Mouse (Mus musculus): ENCODE measurements around the gene Adamts17. TPM values are rescaled to one million over a fixed set of nuclear protein-coding genes. Genes with fewer than 3 reads are reported as not detected.

The Adamts17 gene
- polyA plus RNA-seq, 1 experiment, result 2.4 TPM

DNA sequence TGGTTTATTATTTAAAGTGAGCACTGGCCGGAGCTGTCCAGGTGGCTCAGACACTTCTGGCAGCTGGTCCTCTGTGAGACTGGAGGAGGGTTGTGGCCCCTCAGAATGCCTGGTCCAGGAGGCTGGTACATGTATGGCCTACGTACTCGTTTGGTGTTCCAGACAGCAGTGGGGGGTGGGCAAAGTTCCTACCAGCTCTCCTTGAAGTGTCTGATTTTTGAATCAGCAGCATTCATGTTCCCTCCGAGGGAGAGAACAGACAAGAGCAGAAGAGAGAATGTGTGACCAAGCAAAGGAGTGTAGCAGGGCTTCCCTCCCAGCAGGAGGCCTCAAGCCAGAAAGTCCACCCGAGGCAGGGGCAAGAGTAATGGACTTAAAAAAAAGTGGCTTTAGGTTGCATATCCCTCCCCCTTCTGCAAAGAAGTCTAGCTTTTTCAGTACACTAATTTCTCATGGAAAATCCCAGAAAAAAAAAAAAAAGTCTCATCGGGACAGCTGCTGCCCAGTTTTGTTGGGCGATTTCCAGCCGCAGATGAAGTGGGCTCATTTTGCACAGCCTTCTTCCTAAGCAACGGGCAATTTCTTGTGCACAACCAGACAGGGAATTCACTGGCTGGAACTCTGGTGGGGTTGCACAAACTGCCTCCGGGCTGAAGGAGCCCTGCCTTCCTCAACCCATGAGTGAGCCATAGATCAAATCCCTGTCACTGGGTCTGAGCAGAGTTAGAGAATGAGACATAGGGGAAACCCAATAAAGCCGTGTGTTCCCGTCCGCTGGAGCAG is 28.4 kb downstream of the Adamts17 start:
- DNase-seq, result no peak
- no peak for TF ChIP-seq POLR2A (IDR thresholded peaks at IDR 0.05; ENCODE audit: control insufficient read depth, extremely low read depth, insufficient read depth, low read length, poor library complexity)
- TF ChIP-seq CTCF (IDR thresholded peaks at IDR 0.05; ENCODE audit: borderline replicate concordance, control insufficient read depth, extremely low read depth, insufficient read depth, low read length, poor library complexity), result no peak
- H3K27me3 ChIP-seq (ENCODE audit: control insufficient read depth, insufficient read depth, low read length), result no peaks in the 10 kb centered on the region
- no peaks in the 10 kb centered on the region for H3K4me1 ChIP-seq (replicated peaks; ENCODE audit: control insufficient read depth, insufficient read depth, low read length)
- H3K4me3 ChIP-seq (ENCODE audit: control insufficient read depth, insufficient read depth, low read length), result no peak overlapping the region
- H3K27ac ChIP-seq (ENCODE audit: control insufficient read depth, insufficient read depth, low read length), result no peak overlapping the region
- WGBS, result 96% methylated on average over 13 of the region's 13 CpGs
- H3K36me3 ChIP-seq (ENCODE audit: control insufficient read depth, insufficient read depth, low read length), result no peaks in the 10 kb centered on the region

DNA sequence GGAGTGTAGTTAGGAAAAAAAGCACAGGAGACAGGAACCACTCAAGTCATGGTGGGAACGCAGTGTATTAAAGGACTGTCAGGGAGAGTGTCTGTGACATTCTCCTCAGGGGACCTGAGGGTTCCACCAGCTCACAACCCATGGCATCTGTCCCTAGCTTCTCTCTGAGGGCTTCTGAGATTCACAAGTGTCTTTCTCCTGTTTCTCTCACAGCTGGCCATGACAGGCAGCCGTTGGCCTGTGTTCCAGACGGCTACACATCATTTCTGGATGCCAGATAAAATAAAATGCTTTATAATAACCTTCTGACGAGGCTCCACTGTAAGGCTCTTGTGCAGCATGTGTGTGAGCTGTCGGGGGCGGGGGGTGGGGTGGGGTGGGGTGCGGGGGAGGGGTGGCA is 32.0 kb downstream of the Adamts17 start:
- H3K27me3 ChIP-seq (ENCODE audit: control insufficient read depth, insufficient read depth, low read length), result no peaks in the 10 kb centered on the region
- no peaks in the 10 kb centered on the region for H3K4me1 ChIP-seq (replicated peaks; ENCODE audit: control insufficient read depth, insufficient read depth, low read length)
- DNase-seq, result no peak
- TF ChIP-seq POLR2A (IDR thresholded peaks at IDR 0.05; ENCODE audit: control insufficient read depth, extremely low read depth, insufficient read depth, low read length, poor library complexity) (no peak), CTCF (IDR thresholded peaks at IDR 0.05; ENCODE audit: borderline replicate concordance, control insufficient read depth, extremely low read depth, insufficient read depth, low read length, poor library complexity) (no peak)
- H3K36me3 ChIP-seq (ENCODE audit: control insufficient read depth, insufficient read depth, low read length), result no peaks in the 10 kb centered on the region
- H3K4me3 ChIP-seq (ENCODE audit: control insufficient read depth, insufficient read depth, low read length), result no peak overlapping the region
- WGBS, result 90% methylated on average over 7 of the region's 7 CpGs
- H3K27ac ChIP-seq (ENCODE audit: control insufficient read depth, insufficient read depth, low read length), result no peak overlapping the region

DNA sequence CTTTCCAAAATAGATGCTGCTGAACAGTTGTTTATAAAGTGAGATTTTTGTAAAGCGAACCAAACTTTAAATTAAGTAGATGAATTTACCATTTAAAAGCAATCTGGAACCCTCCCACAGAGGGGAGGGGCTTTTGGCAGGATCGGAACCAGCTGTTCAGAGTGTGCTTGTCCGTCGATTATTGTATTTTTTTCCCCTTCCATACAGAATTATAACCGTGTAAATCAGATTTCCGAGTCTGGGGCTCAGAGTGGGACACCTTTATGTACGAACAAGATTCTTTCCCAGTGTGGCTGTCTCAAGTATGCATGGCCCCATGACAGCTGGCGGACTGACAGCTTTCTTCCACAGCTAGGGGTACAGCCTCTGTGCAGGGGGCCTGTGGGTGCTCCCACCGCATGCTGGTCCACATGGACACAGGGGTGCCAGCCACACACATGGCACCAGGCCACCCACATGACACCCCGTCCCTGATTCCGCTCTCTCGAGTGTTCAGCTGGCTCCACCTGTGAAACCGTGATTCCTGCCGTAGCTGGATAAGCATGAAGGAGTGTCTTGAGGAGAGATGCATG is 32.5 kb downstream of the Adamts17 start:
- Histone ChIP-seq H3K27ac (ENCODE audit: control insufficient read depth, insufficient read depth, low read length) (no peak overlapping the region), H3K27me3 (ENCODE audit: control insufficient read depth, insufficient read depth, low read length) (no peaks in the 10 kb centered on the region), H3K36me3 (ENCODE audit: control insufficient read depth, insufficient read depth, low read length) (no peaks in the 10 kb centered on the region), H3K4me3 (ENCODE audit: control insufficient read depth, insufficient read depth, low read length) (no peak overlapping the region), H3K4me1 (replicated peaks; ENCODE audit: control insufficient read depth, insufficient read depth, low read length) (no peaks in the 10 kb centered on the region)
- no peak for DNase-seq
- 95% methylated on average over 14 of the region's 14 CpGs for WGBS
- TF ChIP-seq POLR2A (IDR thresholded peaks at IDR 0.05; ENCODE audit: control insufficient read depth, extremely low read depth, insufficient read depth, low read length, poor library complexity), result no peak
- no peak for TF ChIP-seq CTCF (IDR thresholded peaks at IDR 0.05; ENCODE audit: borderline replicate concordance, control insufficient read depth, extremely low read depth, insufficient read depth, low read length, poor library complexity)

DNA sequence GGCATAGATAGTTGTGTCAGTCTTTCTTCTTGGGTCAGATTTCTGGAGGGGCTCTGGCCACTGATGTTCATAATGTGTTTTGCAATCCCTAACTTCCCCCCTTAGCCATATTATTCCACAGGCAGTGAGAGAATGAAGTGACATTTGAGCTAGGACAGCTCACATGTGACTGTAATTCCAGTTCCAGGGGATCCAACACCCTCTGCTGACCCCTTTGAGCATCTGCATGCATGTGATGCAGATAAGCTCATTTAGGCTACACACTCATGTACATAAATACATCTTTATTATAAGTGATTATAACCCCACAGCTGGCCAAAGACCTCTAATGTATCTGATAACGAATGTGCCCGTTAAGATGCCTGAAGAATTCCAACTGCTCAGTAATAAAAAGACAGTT is 33.7 kb downstream of the Adamts17 start:
- Histone ChIP-seq H3K4me3 (ENCODE audit: control insufficient read depth, insufficient read depth, low read length) (no peak overlapping the region), H3K36me3 (ENCODE audit: control insufficient read depth, insufficient read depth, low read length) (no peaks in the 10 kb centered on the region), H3K27ac (ENCODE audit: control insufficient read depth, insufficient read depth, low read length) (no peak overlapping the region), H3K27me3 (ENCODE audit: control insufficient read depth, insufficient read depth, low read length) (no peaks in the 10 kb centered on the region), H3K4me1 (replicated peaks; ENCODE audit: control insufficient read depth, insufficient read depth, low read length) (no peaks in the 10 kb centered on the region)
- WGBS, result 98% methylated on average over 2 of the region's 2 CpGs
- no peak for DNase-seq
- TF ChIP-seq CTCF (IDR thresholded peaks at IDR 0.05; ENCODE audit: borderline replicate concordance, control insufficient read depth, extremely low read depth, insufficient read depth, low read length, poor library complexity) (no peak), POLR2A (IDR thresholded peaks at IDR 0.05; ENCODE audit: control insufficient read depth, extremely low read depth, insufficient read depth, low read length, poor library complexity) (no peak)

DNA sequence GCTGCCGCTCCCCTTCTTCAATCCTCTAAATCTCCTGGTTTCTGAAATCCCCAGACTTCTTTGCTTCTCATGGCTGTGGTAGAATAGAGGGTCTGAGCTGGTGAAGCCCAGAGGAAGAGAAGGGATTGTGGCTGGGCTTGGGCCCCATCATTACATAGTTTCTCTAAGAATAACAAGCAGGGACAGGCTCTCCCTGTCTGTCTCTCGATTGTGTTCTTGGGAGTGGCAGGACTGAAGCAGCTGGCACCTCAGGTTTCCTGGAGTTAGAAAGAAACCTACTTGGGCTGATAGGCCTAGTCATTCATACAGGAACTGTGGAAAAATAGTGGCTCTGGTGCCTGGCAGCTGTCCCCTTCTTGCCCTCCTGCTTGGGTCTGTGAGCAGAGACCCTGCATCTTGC is 51.9 kb downstream of the Adamts17 start:
- no peak for TF ChIP-seq POLR2A (IDR thresholded peaks at IDR 0.05; ENCODE audit: control insufficient read depth, extremely low read depth, insufficient read depth, low read length, poor library complexity)
- no peak for TF ChIP-seq CTCF (IDR thresholded peaks at IDR 0.05; ENCODE audit: borderline replicate concordance, control insufficient read depth, extremely low read depth, insufficient read depth, low read length, poor library complexity)
- Histone ChIP-seq H3K4me3 (ENCODE audit: control insufficient read depth, insufficient read depth, low read length) (no peak overlapping the region), H3K27me3 (ENCODE audit: control insufficient read depth, insufficient read depth, low read length) (no peaks in the 10 kb centered on the region), H3K4me1 (replicated peaks; ENCODE audit: control insufficient read depth, insufficient read depth, low read length) (peaks cover 11% of the 10 kb centered on the region), H3K27ac (ENCODE audit: control insufficient read depth, insufficient read depth, low read length) (no peak overlapping the region), H3K36me3 (ENCODE audit: control insufficient read depth, insufficient read depth, low read length) (no peaks in the 10 kb centered on the region)
- no peak for DNase-seq
- WGBS, result 97% methylated on average over 2 of the region's 2 CpGs

DNA sequence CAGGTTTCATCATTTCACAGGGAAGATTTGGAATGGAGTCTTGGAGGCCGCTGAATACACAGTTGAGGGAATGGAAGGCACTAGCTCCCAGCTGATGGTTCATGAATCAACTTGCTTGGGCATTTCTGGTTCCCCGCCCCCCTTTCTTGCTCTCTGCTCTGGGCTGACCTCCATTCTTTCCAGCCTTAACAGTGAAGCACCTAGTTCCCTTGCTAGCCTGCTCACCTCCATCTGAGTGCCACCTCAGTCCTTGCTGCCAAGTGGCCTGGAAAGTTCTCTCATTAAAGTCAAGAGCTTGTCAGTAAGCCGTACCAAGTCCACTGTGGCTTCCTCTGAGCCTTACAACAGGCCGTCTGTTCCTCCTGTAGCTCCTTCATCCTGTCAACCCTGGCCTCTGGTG is 52.6 kb downstream of the Adamts17 start:
- Histone ChIP-seq H3K4me3 (ENCODE audit: control insufficient read depth, insufficient read depth, low read length) (no peak overlapping the region), H3K27ac (ENCODE audit: control insufficient read depth, insufficient read depth, low read length) (no peak overlapping the region), H3K4me1 (replicated peaks; ENCODE audit: control insufficient read depth, insufficient read depth, low read length) (peaks cover 11% of the 10 kb centered on the region), H3K27me3 (ENCODE audit: control insufficient read depth, insufficient read depth, low read length) (no peaks in the 10 kb centered on the region), H3K36me3 (ENCODE audit: control insufficient read depth, insufficient read depth, low read length) (no peaks in the 10 kb centered on the region)
- no peak for TF ChIP-seq CTCF (IDR thresholded peaks at IDR 0.05; ENCODE audit: borderline replicate concordance, control insufficient read depth, extremely low read depth, insufficient read depth, low read length, poor library complexity)
- no peak for TF ChIP-seq POLR2A (IDR thresholded peaks at IDR 0.05; ENCODE audit: control insufficient read depth, extremely low read depth, insufficient read depth, low read length, poor library complexity)
- DNase-seq, result no peak
- WGBS, result 95% methylated on average over 4 of the region's 4 CpGs
